Mouse (Mus musculus): ENCODE measurements around the gene Alkbh6. TPM values are rescaled to one million over a fixed set of nuclear protein-coding genes. Genes with fewer than 3 reads are reported as not detected.

The Alkbh6 gene
- polyA plus RNA-seq, 1 experiment from 2014 or later: 93.4 TPM

GRCm38 (mm10) chr7:30335688-30336087 is 27.2 kb downstream of the Alkbh6 start:
- WGBS: 74% methylated on average over 6 of the region's 6 CpGs
- no peak for ATAC-seq (ENCODE audit: low FRiP score, low read depth)
- H3K27ac ChIP-seq: no peak overlapping the region

DNA sequence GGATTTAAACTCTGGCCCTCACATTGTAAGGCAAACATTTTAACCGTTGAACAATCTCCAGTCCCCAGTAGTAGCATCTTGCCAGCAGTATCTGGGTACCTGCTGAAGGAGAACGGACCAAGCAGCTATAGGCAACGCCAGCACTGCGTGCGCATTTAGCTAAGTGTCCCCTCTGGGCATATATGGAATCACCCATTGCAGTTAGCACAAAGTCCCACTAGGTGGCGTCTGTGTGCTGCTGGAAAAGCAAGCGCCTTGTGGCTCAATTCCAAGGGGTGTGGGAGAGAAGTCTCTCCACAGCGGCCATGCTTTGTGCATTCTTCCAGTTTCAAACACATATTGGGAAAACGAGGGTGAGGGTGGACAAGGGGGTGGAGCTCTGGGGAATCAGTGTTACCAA is 27.9 kb downstream of the Alkbh6 start:
- Histone ChIP-seq H3K9me3 (no peaks in the 10 kb centered on the region), H3K27me3 (replicated peaks) (peaks cover 19% of the 10 kb centered on the region), H3K36me3 (no peaks in the 10 kb centered on the region), H3K9ac (no peak overlapping the region), H3K4me3 (no peak overlapping the region), H3K4me1 (peaks cover 3% of the 10 kb centered on the region; the same call in 1 of the 2 replicates), H3K27ac (no peak overlapping the region), H3K4me2 (replicated peaks) (no peak overlapping the region)
- no peak for ATAC-seq (ENCODE audit: low FRiP score, low read depth)
- WGBS: 2% methylated on average over 9 of the region's 9 CpGs

More at GRCm38 (mm10) chr7:30335688-30336087, 27.2 kb downstream of the Alkbh6 start:
- H3K27me3 ChIP-seq (replicated peaks): peaks cover 19% of the 10 kb centered on the region
- H3K9ac ChIP-seq: no peak overlapping the region
- peaks cover 5% of the 10 kb centered on the region; the same call in 1 of the 2 replicates for H3K4me1 ChIP-seq
- no peaks in the 10 kb centered on the region for H3K9me3 ChIP-seq
- no peaks in the 10 kb centered on the region for H3K36me3 ChIP-seq
- no peak overlapping the region for H3K4me3 ChIP-seq
- no peak overlapping the region for H3K4me2 ChIP-seq (replicated peaks)

GRCm38 (mm10) chr7:30339432-30340109 is 31.1 kb downstream of the Alkbh6 start:
- WGBS: 76% methylated on average over 5 of the region's 5 CpGs
- H3K36me3 ChIP-seq: no peaks in the 10 kb centered on the region
- H3K27me3 ChIP-seq (replicated peaks): peaks cover 16% of the 10 kb centered on the region
- H3K9me3 ChIP-seq: no peaks in the 10 kb centered on the region
- no peak overlapping the region for H3K9ac ChIP-seq
- no peak overlapping the region for H3K4me2 ChIP-seq (replicated peaks)
- H3K4me1 ChIP-seq: no peaks in the 10 kb centered on the region
- H3K27ac ChIP-seq: no peak overlapping the region
- no peak for ATAC-seq (ENCODE audit: low FRiP score, low read depth)
- no peak overlapping the region for H3K4me3 ChIP-seq

DNA sequence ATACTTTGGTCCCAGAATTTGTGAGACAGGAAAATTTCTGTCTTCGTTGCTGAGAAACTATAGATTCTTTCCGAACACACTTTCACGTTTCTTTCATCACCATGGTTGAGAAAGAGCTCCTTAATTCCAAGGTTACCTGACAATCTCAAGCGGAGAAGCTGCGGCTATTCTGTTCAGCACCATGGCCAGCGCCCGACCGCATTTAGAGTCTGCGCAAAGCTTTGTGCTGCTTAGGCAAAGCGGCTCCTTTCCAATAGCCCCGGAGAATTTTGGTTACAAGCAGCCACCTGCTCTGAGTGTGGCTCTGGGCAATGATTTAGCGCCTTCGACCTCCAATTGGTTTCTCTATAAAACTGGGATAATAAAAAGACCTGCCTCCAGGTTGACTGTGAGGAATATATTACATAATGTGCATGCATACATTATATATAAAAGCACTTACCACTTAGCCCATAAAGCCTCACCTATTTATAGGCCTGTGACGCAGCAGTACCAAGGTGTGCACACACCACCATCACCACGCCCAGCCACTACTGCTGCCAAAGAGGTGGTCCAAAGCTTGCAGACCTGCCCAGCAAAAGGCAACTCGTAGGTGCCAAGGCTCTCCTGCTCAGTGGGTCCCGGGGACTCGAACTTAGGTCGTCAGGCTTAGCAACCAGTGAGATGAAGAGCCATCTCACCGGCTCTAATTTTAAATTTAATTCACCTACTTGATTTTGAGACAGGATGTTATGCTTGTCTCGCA is 38.3 kb downstream of the Alkbh6 start:
- no peak overlapping the region for H3K27ac ChIP-seq
- H3K4me1 ChIP-seq: 0 out of 2 replicates have a peak, but pooled peaks cover 5% of the 10 kb centered on the region
- H3K9me3 ChIP-seq: no peaks in the 10 kb centered on the region
- 28% methylated on average over 21 of the region's 21 CpGs for WGBS
- peaks cover 28% of the 10 kb centered on the region for H3K27me3 ChIP-seq (replicated peaks)
- no peaks in the 10 kb centered on the region for H3K36me3 ChIP-seq
- no peak overlapping the region for H3K4me2 ChIP-seq (replicated peaks)
- H3K4me3 ChIP-seq: no peak overlapping the region
- H3K9ac ChIP-seq: no peak overlapping the region
- ATAC-seq (ENCODE audit: low FRiP score, low read depth): no peak

- Histone ChIP-seq H3K36me3 (no peaks in the 10 kb centered on the region), H3K27me3 (replicated peaks) (peaks cover 24% of the 10 kb centered on the region), H3K9ac (no peak overlapping the region), H3K27ac (no peak overlapping the region), H3K9me3 (no peaks in the 10 kb centered on the region), H3K4me3 (no peak overlapping the region), H3K4me1 (0 out of 2 replicates have a peak, but pooled peaks cover 5% of the 10 kb centered on the region), H3K4me2 (replicated peaks) (peak overlapping the region; percentile 43)
- peak; percentile 43 for ATAC-seq (ENCODE audit: low FRiP score, low read depth)
- 2% methylated on average over 30 of the region's 30 CpGs for WGBS
These were observed 39.3 kb downstream of the Alkbh6 start for GRCm38 (mm10) chr7:30347828-30348227.

GRCm38 (mm10) chr7:30353279-30353822 is 44.8 kb downstream of the Alkbh6 start:
- H3K9me3 ChIP-seq: no peaks in the 10 kb centered on the region
- H3K9ac ChIP-seq: no peak overlapping the region
- no peak overlapping the region for H3K4me3 ChIP-seq
- ATAC-seq (ENCODE audit: low FRiP score, low read depth): peak; percentile 56; the same call in 1 of the 2 replicates
- H3K27me3 ChIP-seq (replicated peaks): peaks cover 3% of the 10 kb centered on the region
- H3K4me2 ChIP-seq (replicated peaks): no peak overlapping the region
- peaks cover 11% of the 10 kb centered on the region for H3K4me1 ChIP-seq
- 18% methylated on average over 6 of the region's 6 CpGs for WGBS
- H3K27ac ChIP-seq: no peak overlapping the region
- peaks cover 19% of the 10 kb centered on the region for H3K36me3 ChIP-seq

GRCm38 (mm10) chr7:30354059-30354458 is 45.5 kb downstream of the Alkbh6 start:
- 0 out of 2 replicates have a peak, but pooled peaks have one; percentile 2 for ATAC-seq (ENCODE audit: low FRiP score, low read depth)
- peaks cover 19% of the 10 kb centered on the region for H3K36me3 ChIP-seq
- no peak overlapping the region for H3K4me3 ChIP-seq
- no peaks in the 10 kb centered on the region for H3K9me3 ChIP-seq
- no peak overlapping the region for H3K27ac ChIP-seq
- peaks cover 18% of the 10 kb centered on the region for H3K4me1 ChIP-seq
- H3K4me2 ChIP-seq (replicated peaks): no peak overlapping the region
- H3K9ac ChIP-seq: no peak overlapping the region
- no peaks in the 10 kb centered on the region; the same call in 1 of the 2 replicates for H3K27me3 ChIP-seq (replicated peaks)
- WGBS: 80% methylated on average over 4 of the region's 4 CpGs

GRCm38 (mm10) chr7:30358378-30359186 is 50.1 kb downstream of the Alkbh6 start:
- Histone ChIP-seq H3K27me3 (replicated peaks) (no peaks in the 10 kb centered on the region), H3K4me1 (peaks cover 56% of the 10 kb centered on the region), H3K36me3 (peaks cover 37% of the 10 kb centered on the region), H3K9me3 (no peaks in the 10 kb centered on the region), H3K4me3 (no peak overlapping the region), H3K4me2 (replicated peaks) (peak overlapping the region; percentile 85; the same call in 1 of the 2 replicates), H3K9ac (no peak overlapping the region), H3K27ac (no peak overlapping the region)
- 45% methylated on average over 7 of the region's 7 CpGs for WGBS
- no peak for ATAC-seq (ENCODE audit: low FRiP score, low read depth)

GRCm38 (mm10) chr7:30359276-30359865 is 50.9 kb downstream of the Alkbh6 start:
- ATAC-seq (ENCODE audit: low FRiP score, low read depth): no peak
- Histone ChIP-seq H3K27ac (no peak overlapping the region), H3K4me2 (replicated peaks) (peak overlapping the region; percentile 85), H3K9me3 (no peaks in the 10 kb centered on the region), H3K27me3 (replicated peaks) (0 out of 2 replicates have a peak, but pooled peaks cover 3% of the 10 kb centered on the region), H3K9ac (peak overlapping the region; percentile 35; the same call in 1 of the 2 replicates), H3K36me3 (peaks cover 37% of the 10 kb centered on the region), H3K4me1 (peaks cover 51% of the 10 kb centered on the region), H3K4me3 (peak overlapping the region; percentile 3; the same call in 1 of the 2 replicates)
- 58% methylated on average over 31 of the region's 31 CpGs for WGBS

DNA sequence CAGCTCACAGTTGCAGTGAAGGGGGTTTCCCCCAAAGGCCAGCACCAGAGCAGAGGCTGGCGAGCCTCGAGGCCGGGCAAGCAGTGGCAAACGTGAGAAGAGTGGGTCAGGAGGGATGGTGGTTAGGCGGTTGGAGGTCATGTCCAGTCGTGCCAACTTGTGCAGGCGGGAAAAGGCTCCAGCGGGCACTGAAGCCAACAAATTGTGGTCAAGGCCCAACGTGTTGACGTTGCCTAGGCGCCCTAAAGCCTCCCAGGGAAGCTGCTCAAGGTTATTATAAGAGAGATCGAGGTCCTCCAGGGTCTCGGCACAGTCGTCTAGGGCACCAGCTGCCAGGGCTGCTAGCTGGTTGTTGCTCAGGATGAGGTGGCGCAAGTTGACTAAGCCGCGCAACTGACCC is 51.5 kb downstream of the Alkbh6 start:
- Histone ChIP-seq H3K9ac (peak overlapping the region; percentile 35; the same call in 1 of the 2 replicates), H3K27me3 (replicated peaks) (0 out of 2 replicates have a peak, but pooled peaks cover 7% of the 10 kb centered on the region), H3K4me2 (replicated peaks) (peak overlapping the region; percentile 85), H3K9me3 (no peaks in the 10 kb centered on the region), H3K36me3 (peaks cover 34% of the 10 kb centered on the region), H3K27ac (no peak overlapping the region), H3K4me3 (0 out of 2 replicates have a peak overlapping the region, but pooled peaks have one; percentile 3), H3K4me1 (peaks cover 51% of the 10 kb centered on the region)
- ATAC-seq (ENCODE audit: low FRiP score, low read depth): no peak
- 92% methylated on average over 17 of the region's 17 CpGs for WGBS

- H3K9me3 ChIP-seq: no peaks in the 10 kb centered on the region
- peak within 1 kb of the TSS; percentile 95 for H3K9ac ChIP-seq
- no peak within 1 kb of the TSS for H3K27ac ChIP-seq
- H3K27me3 ChIP-seq (replicated peaks): 0 out of 2 replicates have a peak, but pooled peaks cover 10% of the 10 kb centered on the region
- H3K4me2 ChIP-seq (replicated peaks): peak within 1 kb of the TSS; percentile 85
- WGBS: under 1% methylated on average over 45 of the region's 55 CpGs
- H3K4me1 ChIP-seq: peaks cover 51% of the 10 kb centered on the region
- H3K4me3 ChIP-seq: peak within 1 kb of the TSS; percentile 87
- ATAC-seq (ENCODE audit: low FRiP score, low read depth): peak; percentile 51
- peaks cover 17% of the 10 kb centered on the region for H3K36me3 ChIP-seq
These were observed 54.3 kb downstream of the Alkbh6 start, which contains the start of gene Lrfn3 for GRCm38 (mm10) chr7:30362652-30363343. Lrfn3 (minus strand) TSS chr7:30362772.
